Mouse (Mus musculus): Measurements from ENCODE around the gene Kcnj16. TPM values are rescaled to one million over a fixed set of nuclear protein-coding genes. Genes with fewer than 3 reads are reported as not detected.

Kcnj16 gene
- total and polyA plus RNA-seq, 2 experiments, result 0.31 to 1.0 TPM

- no peaks in the 10 kb centered on the region for H3K4me1 ChIP-seq (ENCODE audit: control insufficient read depth, insufficient read depth, low read length)
- no peak overlapping the region for H3K4me3 ChIP-seq (ENCODE audit: insufficient read depth, low read depth, low read length)
- H3K27me3 ChIP-seq (ENCODE audit: control insufficient read depth, insufficient read depth, low read length), result peaks cover 2% of the 10 kb centered on the region; the same call in 1 of the 2 replicates
- no peak overlapping the region for H3K9ac ChIP-seq (ENCODE audit: low read depth, low read length)
- no peaks in the 10 kb centered on the region for H3K36me3 ChIP-seq (ENCODE audit: control insufficient read depth, insufficient read depth, low read length)
- H3K27ac ChIP-seq (replicated peaks; ENCODE audit: insufficient read depth, low read depth, low read length), result no peak overlapping the region
- no peak for DNase-seq (ENCODE audit: extremely low read depth, low read depth, low spot score)
- TF ChIP-seq POLR2A (IDR thresholded peaks at IDR 0.05; ENCODE audit: extremely low read depth, insufficient read depth, low read length) (no peak), CTCF (IDR thresholded peaks at IDR 0.05; ENCODE audit: low read depth, low read length) (no peak)
- H3K79me2 ChIP-seq (ENCODE audit: control insufficient read depth, insufficient read depth, low read length), result no peaks in the 10 kb centered on the region
Measured at GRCm38 (mm10) chr11:111059440-111059839, 91.6 kb downstream of the Kcnj16 start.

GRCm38 (mm10) chr11:111060216-111060615 lies 92.4 kb downstream of the Kcnj16 start:
- TF ChIP-seq CTCF (IDR thresholded peaks at IDR 0.05; ENCODE audit: low read depth, low read length) (no peak), POLR2A (IDR thresholded peaks at IDR 0.05; ENCODE audit: extremely low read depth, insufficient read depth, low read length) (no peak)
- no peak overlapping the region for H3K4me3 ChIP-seq (ENCODE audit: insufficient read depth, low read depth, low read length)
- H3K27ac ChIP-seq (replicated peaks; ENCODE audit: insufficient read depth, low read depth, low read length), result no peak overlapping the region
- no peaks in the 10 kb centered on the region for H3K36me3 ChIP-seq (ENCODE audit: control insufficient read depth, insufficient read depth, low read length)
- H3K27me3 ChIP-seq (ENCODE audit: control insufficient read depth, insufficient read depth, low read length), result peaks cover 2% of the 10 kb centered on the region; the same call in 1 of the 2 replicates
- WGBS, result 62% methylated on average over 5 of the region's 5 CpGs
- H3K9ac ChIP-seq (ENCODE audit: low read depth, low read length), result no peak overlapping the region
- DNase-seq (ENCODE audit: extremely low read depth, low read depth, low spot score), result no peak
- no peaks in the 10 kb centered on the region for H3K4me1 ChIP-seq (ENCODE audit: control insufficient read depth, insufficient read depth, low read length)
- no peaks in the 10 kb centered on the region for H3K79me2 ChIP-seq (ENCODE audit: control insufficient read depth, insufficient read depth, low read length)

- TF ChIP-seq CTCF (IDR thresholded peaks at IDR 0.05; ENCODE audit: low read depth, low read length), result peak; percentile 67
- no peak for TF ChIP-seq POLR2A (IDR thresholded peaks at IDR 0.05; ENCODE audit: extremely low read depth, insufficient read depth, low read length)
- no peak overlapping the region for H3K27ac ChIP-seq (replicated peaks; ENCODE audit: insufficient read depth, low read depth, low read length)
- H3K27me3 ChIP-seq (ENCODE audit: control insufficient read depth, insufficient read depth, low read length), result no peaks in the 10 kb centered on the region
- no peaks in the 10 kb centered on the region for H3K4me1 ChIP-seq (ENCODE audit: control insufficient read depth, insufficient read depth, low read length)
- H3K36me3 ChIP-seq (ENCODE audit: control insufficient read depth, insufficient read depth, low read length), result no peaks in the 10 kb centered on the region
- DNase-seq (ENCODE audit: extremely low read depth, low read depth, low spot score), result peak; percentile 31
- H3K4me3 ChIP-seq (ENCODE audit: insufficient read depth, low read depth, low read length), result peak overlapping the region; percentile 73
- H3K9ac ChIP-seq (ENCODE audit: low read depth, low read length), result peak overlapping the region; percentile 5; the same call in 1 of the 2 replicates
- H3K79me2 ChIP-seq (ENCODE audit: control insufficient read depth, insufficient read depth, low read length), result no peaks in the 10 kb centered on the region
- WGBS, result 2% methylated on average over 25 of the region's 25 CpGs
Measured at GRCm38 (mm10) chr11:111064751-111065527, 97.1 kb downstream of the Kcnj16 start.

GRCm38 (mm10) chr11:111065635-111066298 lies 97.9 kb downstream of the Kcnj16 start, which contains the start of gene Kcnj2:
Kcnj2 (plus strand) TSS chr11:111066164.
- peak within 1 kb of the TSS; percentile 73 for H3K4me3 ChIP-seq (ENCODE audit: insufficient read depth, low read depth, low read length)
- peak; percentile 82 for DNase-seq (ENCODE audit: extremely low read depth, low read depth, low spot score)

GRCm38 (mm10) chr11:111066299-111066691 lies 98.5 kb downstream of the Kcnj16 start:
- Histone ChIP-seq H3K27ac (replicated peaks; ENCODE audit: insufficient read depth, low read depth, low read length) (no peak overlapping the region), H3K4me1 (ENCODE audit: control insufficient read depth, insufficient read depth, low read length) (no peaks in the 10 kb centered on the region), H3K4me3 (ENCODE audit: insufficient read depth, low read depth, low read length) (peak overlapping the region; percentile 38), H3K27me3 (ENCODE audit: control insufficient read depth, insufficient read depth, low read length) (no peaks in the 10 kb centered on the region), H3K36me3 (ENCODE audit: control insufficient read depth, insufficient read depth, low read length) (no peaks in the 10 kb centered on the region), H3K9ac (ENCODE audit: low read depth, low read length) (0 out of 2 replicates have a peak overlapping the region, but pooled peaks have one; percentile 10), H3K79me2 (ENCODE audit: control insufficient read depth, insufficient read depth, low read length) (no peaks in the 10 kb centered on the region)
- no peak for DNase-seq (ENCODE audit: extremely low read depth, low read depth, low spot score)
- under 1% methylated on average over 9 of the region's 9 CpGs for WGBS
- no peak for TF ChIP-seq POLR2A (IDR thresholded peaks at IDR 0.05; ENCODE audit: extremely low read depth, insufficient read depth, low read length)
- no peak for TF ChIP-seq CTCF (IDR thresholded peaks at IDR 0.05; ENCODE audit: low read depth, low read length)

More at GRCm38 (mm10) chr11:111065635-111066298, 97.9 kb downstream of the Kcnj16 start, which contains the start of gene Kcnj2:
- H3K36me3 ChIP-seq (ENCODE audit: control insufficient read depth, insufficient read depth, low read length), result no peaks in the 10 kb centered on the region
- WGBS, result under 1% methylated on average over 28 of the region's 28 CpGs
- no peaks in the 10 kb centered on the region for H3K4me1 ChIP-seq (ENCODE audit: control insufficient read depth, insufficient read depth, low read length)
- H3K27me3 ChIP-seq (ENCODE audit: control insufficient read depth, insufficient read depth, low read length), result no peaks in the 10 kb centered on the region
- H3K9ac ChIP-seq (ENCODE audit: low read depth, low read length), result peak within 1 kb of the TSS; percentile 65
- no peaks in the 10 kb centered on the region for H3K79me2 ChIP-seq (ENCODE audit: control insufficient read depth, insufficient read depth, low read length)
- TF ChIP-seq CTCF (IDR thresholded peaks at IDR 0.05; ENCODE audit: low read depth, low read length) (no peak), POLR2A (IDR thresholded peaks at IDR 0.05; ENCODE audit: extremely low read depth, insufficient read depth, low read length) (peak; percentile 68; the same call in 1 of the 2 replicates)
- no peak within 1 kb of the TSS; the same call in 1 of the 2 replicates for H3K27ac ChIP-seq (replicated peaks; ENCODE audit: insufficient read depth, low read depth, low read length)
